15 mouse cellular contexts compared by ENCODE assay signal in the genomic region with DNA sequence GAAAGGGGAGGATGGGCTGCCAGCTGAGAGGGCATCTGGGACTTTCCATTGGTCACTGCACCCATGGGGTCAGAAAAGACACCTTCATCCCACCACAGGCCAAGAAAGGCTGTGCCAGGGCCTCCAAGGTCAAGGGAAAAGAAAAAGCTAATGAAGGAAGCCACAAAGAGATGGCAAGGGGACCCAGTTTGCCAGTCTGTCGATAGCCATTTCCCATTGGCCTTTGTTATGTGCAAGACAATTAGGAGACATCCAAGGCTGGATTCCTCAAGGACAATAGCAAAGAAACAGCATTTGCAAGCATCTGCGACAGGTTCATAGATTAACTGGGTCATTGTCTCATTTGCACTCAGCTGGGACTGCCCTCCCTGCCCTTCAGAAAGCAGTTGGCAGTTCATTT.
"Had no signal": no experiment of that assay in that cellular context is flagged by ENCODE, and none has a peak within 500 bp of the region (broad histone marks: within the 10 kb centered on the region; RNA-seq: fewer than 3 reads in every experiment).

No protein-coding gene starts in this region.

- H3K9ac ChIP-seq: kidney, embryonic 15.5 days; limb, embryonic 15.5 days; liver, embryonic 12.5 days; lung, embryonic 14.5 days; midbrain, embryonic 15.5 days; neural tube, embryonic 13.5 days had no signal

- H3K4me3 ChIP-seq: kidney, embryonic 15.5 days; limb, embryonic 15.5 days; liver, embryonic 12.5 days; midbrain, embryonic 10.5 days; midbrain, embryonic 15.5 days; neural tube, embryonic 13.5 days had no signal

- H3K27me3 ChIP-seq: kidney, embryonic 15.5 days; limb, embryonic 15.5 days; liver, embryonic 12.5 days; midbrain, embryonic 15.5 days; neural tube, embryonic 13.5 days had no signal

- H3K36me3 ChIP-seq: kidney, embryonic 15.5 days; limb, embryonic 15.5 days; liver, embryonic 12.5 days; midbrain, embryonic 10.5 days; midbrain, embryonic 15.5 days; neural tube, embryonic 13.5 days had no signal

- H3K4me2 ChIP-seq: kidney, embryonic 15.5 days; limb, embryonic 15.5 days; liver, embryonic 12.5 days; lung, embryonic 14.5 days; midbrain, embryonic 15.5 days; neural tube, embryonic 13.5 days had no signal

- H3K4me1 ChIP-seq: kidney, embryonic 15.5 days; limb, embryonic 15.5 days; liver, embryonic 12.5 days; midbrain, embryonic 15.5 days; neural tube, embryonic 13.5 days had no signal

- H3K27ac ChIP-seq: kidney, embryonic 15.5 days; limb, embryonic 15.5 days; liver, embryonic 12.5 days; midbrain, embryonic 10.5 days; midbrain, embryonic 15.5 days; neural tube, embryonic 13.5 days had no signal

- DNase-seq: kidney, postnatal 25 days; layer of hippocampus, adult 9-11 months; layer of hippocampus, postnatal 36 days; lung, embryonic 14.5 days; lung, postnatal 10 days; lung, postnatal 4 days; right cerebral cortex, adult 18-20 months; right cerebral cortex, postnatal 25 days; thymus, postnatal 36 days had no signal

- ATAC-seq: liver, embryonic 12.5 days; midbrain, embryonic 15.5 days had no signal

- H3K9me3 ChIP-seq: kidney, embryonic 15.5 days; limb, embryonic 15.5 days; liver, embryonic 12.5 days; midbrain, embryonic 10.5 days; midbrain, embryonic 15.5 days; neural tube, embryonic 13.5 days had no signal
